Mouse (Mus musculus) heart, adult 11 months (tissue): ENCODE measurements at regions not wholly inside any gene's neighbourhood (a gene's known extent, or its start where the extent isn't known, plus 50 kb on each side); places are given as distances from the start of the nearest gene placed in this dataset.

ENCODE experiments used
- DNase-seq: peaks from one replicate; pipeline ENCODE4 v3.0.0; 2022

- DNase-seq: peak; percentile 87
Measured at GRCm38 (mm10) chr17:84844950-84845349, 54.4 kb upstream of the Lrpprc start.

DNA sequence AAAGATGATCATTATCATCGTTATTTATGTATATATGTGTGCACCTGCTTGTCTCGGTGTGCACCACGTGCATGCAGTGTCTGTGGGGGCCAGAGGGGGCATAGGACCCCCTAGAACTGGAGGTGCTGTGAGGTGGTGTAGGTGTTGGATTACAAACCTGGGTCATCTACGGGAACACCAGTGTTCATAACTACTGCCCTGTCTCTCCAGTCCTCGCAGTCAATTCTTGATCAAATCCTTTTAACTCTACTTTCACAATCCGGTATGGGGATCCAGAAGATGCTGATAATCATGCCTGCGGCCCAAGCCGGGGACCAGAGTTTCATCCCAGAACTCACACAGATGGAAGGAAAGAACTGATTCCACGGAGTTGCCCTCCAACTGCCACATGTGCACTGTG lies 55.6 kb upstream of the Lrpprc start:
- DNase-seq: peak; percentile 7

DNA sequence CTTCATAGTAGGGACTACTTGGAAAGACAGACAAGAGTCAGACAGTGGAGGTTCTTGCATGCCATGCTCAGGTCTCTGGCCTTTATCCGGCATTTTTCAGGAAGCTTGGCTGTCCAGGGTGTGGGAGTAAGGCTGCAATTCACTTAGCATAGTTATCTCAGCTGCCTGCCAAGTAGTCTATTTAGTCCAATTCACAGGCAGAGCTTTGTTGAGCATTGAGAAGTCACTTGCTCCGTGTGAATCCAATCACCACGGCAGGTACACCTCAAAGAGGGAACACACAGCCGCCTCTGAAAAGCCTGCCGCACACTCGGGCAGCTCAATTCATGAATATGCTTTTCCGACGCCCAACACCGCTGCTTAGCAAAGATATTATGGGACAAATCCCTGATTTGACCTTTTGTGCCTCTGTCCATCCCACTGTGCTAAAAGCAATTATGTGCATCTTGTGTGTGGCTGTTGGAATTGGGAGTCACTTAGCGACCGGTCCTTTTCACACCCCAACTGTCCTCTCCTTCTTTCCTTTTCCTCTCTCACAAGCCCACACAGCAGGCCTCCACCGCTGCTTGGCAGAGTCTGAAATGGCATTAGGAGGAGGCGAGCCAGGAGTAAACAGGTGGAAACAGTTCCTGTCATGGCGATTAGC lies 57.9 kb upstream of the Lrpprc start:
- DNase-seq: peak; percentile 71

DNA sequence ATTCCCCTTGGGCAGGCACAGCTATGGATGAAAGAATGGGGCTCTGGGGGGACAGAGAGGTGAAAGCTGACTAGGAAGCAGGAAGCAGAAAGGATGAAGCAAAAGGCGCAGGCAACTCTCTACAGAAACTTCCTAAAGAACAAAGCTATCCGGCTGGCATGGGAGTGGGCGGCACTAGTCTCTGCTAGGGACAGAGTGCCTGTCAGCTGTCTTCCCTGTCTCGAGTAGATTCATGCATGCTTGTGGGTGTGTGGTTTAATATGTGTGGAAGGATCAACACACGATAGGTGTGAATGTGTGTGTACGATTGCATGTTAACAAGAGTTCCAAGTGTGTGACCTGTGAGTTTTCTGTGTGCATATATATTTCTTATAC lies 58.4 kb upstream of the Lrpprc start:
- peak; percentile 70 for DNase-seq

DNA sequence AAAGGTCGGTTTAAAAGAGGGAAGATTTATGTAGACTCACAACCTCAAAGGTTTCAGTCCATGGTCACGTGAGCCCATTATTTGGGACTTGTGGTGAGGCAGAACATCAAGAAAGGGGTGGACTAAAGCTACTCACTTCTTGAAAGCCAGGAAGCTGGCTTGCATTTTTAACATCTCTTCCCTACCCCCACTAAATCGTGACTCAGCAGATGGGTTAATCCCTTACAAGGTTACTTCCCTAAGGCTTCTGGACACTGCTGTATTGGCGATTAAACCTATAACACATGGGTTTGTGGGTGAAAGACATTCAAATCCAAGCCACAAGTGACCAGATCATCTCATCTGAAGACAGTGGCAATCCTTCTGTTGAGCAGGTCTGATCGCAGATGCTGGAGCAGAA lies 59.9 kb upstream of the Lrpprc start:
- DNase-seq: peak; percentile 22

DNA sequence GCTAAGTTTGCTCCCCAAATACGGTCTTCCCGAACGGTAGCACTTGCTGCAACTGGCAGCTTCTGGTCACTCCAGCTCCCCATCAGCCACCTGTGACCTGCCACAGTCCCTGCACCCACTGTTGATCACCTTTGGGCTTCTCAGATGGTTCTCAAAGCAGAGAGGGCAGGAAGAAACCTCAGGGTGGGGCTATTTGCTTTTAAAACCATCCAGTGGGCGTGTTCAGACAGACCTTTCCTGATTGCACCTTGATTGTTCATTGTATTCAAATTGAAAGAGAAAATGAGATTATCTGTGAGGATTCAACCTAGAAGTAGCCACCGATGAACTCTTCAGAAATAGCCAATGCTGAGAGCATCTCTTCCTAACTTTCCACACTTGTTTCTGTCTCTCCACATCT lies 60.3 kb upstream of the Lrpprc start:
- DNase-seq: peak; percentile 43

- peak; percentile 89 for DNase-seq
Measured at GRCm38 (mm10) chr17:84856971-84857370, 66.4 kb upstream of the Lrpprc start.

- peak; percentile 56 for DNase-seq
Measured at GRCm38 (mm10) chr17:84858830-84859229, 68.2 kb upstream of the Lrpprc start.

GRCm38 (mm10) chr17:84859916-84860315 lies 69.3 kb upstream of the Lrpprc start:
- peak; percentile 87 for DNase-seq

- DNase-seq: peak; percentile 42
Measured at GRCm38 (mm10) chr17:84860835-84861234, 70.2 kb upstream of the Lrpprc start.

- peak; percentile 60 for DNase-seq
Measured at GRCm38 (mm10) chr17:84864231-84864630, 73.6 kb upstream of the Lrpprc start.

DNA sequence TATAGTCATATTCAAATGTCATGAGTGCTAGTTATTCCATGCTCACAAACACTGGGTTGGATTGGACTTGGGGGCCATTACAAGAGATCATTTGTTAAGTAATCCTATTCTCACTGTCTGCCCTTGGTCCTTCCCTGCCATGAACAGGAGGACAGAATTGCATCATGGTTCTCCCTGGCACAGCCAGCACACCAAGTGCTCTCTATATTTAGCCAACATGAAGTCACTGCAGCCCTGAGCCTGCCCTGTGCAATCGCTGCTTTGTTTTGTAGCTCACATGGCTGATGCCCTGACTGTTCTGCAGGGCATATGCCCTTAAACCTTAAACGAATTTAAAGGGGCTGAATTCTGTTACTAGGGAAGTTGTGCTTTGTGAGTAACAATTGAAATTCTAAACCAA lies 74.6 kb upstream of the Lrpprc start:
- peak; percentile 96 for DNase-seq

DNA sequence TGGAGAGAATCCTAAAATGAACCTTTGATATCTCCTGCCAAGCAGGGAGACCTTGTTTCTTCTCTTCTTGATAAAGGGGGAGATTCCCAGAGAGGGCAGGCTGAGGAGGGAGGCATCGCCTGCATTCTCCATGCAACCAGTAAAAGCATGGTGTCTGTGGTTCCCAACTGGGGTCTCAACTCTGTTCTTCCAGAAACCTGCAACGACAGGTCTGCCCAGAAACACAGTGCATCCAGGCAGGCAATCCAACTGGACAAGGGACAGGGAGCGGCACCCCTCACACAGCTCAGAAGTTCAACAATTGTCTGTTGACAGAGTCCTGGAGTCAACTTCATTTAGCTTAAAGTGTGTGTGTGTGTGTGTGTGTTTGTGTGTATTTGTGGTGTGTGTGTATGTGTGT lies 75.0 kb upstream of the Lrpprc start:
- peak; percentile 72 for DNase-seq

GRCm38 (mm10) chr17:84869074-84869722 lies 78.6 kb upstream of the Lrpprc start:
- DNase-seq: peak; percentile 64

DNA sequence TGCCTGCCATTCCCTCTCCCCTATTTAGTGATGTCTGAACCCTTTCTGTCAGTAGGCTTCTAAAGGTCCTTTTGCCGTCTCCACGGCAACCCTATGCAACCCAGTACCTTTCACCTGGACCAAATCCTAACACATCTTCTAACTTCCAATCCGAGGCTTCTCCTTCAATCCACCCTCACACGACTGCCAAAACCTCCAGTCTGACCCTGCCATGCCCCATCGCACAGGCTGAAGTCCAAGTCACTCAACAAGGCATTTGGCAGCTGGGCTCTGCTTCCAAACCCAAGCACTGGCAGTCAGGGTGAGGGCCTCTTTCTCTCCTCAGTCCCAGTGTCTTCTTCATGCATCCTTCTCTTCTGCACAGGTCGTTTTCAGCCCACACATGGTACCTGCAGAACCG lies 83.0 kb upstream of the Lrpprc start:
- DNase-seq: peak; percentile 98

DNA sequence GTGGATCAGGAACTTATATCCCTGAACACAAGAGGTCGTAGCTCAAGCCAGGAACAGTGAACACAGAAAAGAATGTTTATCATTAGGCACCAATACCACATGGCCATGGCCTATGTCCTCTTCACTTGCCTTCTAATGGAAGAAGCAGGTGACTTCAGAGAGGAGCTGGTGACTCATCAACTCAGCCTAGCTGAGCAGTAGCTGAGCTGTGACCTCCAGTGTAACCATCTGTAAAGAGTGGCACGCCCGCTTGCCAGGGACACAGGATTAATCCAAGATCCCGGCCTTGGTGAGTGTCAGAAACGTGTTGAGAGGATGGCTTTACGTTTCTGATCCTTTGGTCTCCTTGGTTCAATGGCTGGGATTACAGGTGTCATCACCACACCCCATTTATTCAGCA lies 82.0 kb upstream of the Ppm1b start:
- peak; percentile 86 for DNase-seq

DNA sequence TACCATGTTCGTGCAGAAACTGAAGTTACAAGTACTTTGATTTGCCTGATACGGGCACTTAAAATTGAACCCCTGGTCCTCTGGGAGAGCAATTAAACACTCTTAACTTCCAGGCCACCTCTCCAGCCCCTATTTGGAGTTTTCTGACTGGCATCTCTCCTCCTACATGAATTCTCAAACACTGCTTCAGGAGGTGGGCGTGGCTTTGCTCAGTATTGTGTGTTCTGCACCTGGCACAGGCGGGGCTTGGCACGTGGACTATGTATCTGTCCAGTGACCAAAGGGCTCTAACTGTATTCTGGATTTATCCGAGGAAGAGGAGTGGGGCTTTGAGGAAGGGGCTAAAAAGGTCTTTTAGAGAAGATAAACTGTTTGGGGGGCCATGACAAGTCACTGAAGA lies 81.5 kb upstream of the Ppm1b start:
- peak; percentile 81 for DNase-seq

GRCm38 (mm10) chr17:84876037-84876436 lies 80.5 kb upstream of the Ppm1b start:
- DNase-seq: peak; percentile 71

DNA sequence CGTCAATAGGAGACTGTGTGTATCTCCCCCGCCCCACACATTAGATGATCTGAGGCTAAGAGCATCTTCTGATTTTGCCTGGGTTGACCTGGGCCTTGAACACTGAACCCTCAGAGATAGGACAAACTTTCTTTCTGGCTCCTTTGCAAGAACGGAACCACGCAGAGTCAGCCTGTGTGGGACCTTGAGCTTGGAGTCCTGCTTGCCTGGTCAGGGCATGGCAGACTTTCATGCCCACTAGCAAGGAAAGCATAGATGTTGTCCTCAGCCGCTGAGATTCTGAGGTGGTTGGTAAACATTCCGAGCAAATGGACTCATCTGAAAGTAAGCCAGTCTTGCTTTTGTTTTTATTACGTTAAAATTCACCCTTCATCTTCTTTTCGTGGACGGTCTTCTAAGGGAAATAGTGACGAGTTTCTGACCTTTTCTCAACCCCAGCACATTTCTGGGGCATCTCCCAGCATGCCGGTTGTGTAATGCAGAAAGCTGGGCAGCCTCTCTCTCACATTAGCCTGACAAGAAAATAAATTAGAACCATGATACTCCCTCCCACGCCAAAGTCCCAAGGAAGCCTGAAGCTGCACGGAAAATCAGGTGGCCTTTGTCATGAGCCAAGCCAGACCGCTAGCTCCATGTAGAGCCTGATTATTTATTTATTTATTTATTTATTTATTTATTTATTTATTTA lies 79.2 kb upstream of the Ppm1b start:
- peak; percentile 87 for DNase-seq

DNA sequence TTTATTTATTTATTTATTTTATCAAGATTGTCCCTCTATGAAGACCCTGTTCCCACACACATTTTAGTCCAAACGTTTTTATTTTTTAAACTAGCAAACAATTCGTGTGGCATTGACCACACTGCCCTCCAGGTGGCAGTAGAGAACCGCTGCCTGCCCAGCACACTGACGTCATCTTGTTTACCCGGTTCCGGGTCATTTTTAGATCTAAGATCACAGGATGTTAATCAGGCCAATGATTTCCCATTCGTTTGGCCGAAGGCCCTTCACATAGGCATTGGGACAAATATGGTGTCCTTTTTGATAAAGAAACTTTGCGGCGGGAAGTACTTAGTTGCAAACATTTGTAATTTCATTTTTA lies 78.7 kb upstream of the Ppm1b start:
- peak; percentile 95 for DNase-seq

DNA sequence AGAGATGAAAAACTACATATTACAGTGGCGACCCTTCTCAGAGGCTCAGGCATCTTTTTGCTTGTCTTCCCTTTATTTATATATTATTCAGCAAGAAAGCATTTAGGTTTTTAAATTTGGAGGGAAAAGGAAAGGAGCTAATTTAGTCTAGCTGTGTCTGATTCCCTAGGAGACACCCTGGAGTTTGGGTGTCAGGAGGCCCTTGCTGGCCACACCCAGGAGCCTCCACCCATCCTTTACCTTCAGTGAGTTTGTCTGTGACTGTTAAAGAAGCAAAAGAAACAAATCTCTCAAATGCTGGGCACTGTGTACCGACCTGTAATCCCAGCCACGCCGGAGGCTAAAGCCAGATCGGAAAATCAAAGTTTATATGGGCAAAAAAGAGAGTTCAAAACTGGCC lies 78.2 kb upstream of the Ppm1b start:
- peak; percentile 83 for DNase-seq

GRCm38 (mm10) chr17:84879146-84879545 lies 77.4 kb upstream of the Ppm1b start:
- DNase-seq: peak; percentile 81

- peak; percentile 76 for DNase-seq
Measured at GRCm38 (mm10) chr17:84880946-84881345, 75.6 kb upstream of the Ppm1b start.

GRCm38 (mm10) chr17:84888525-84888924 lies 68.0 kb upstream of the Ppm1b start:
- DNase-seq: peak; percentile 81
